Mouse (Mus musculus) regulatory T cell (primary cell): ENCODE data around the gene Ifitm1.
"Not testable (repeated sequence)": the region's sequence is repeated elsewhere in the genome, so short reads cannot be mapped to it uniquely, and the experiment has no call there.

ENCODE experiments used
- in situ Hi-C: fragments of 300-600 bp; cut with MboI, MseI; formaldehyde crosslinking; loops from one replicate; pipeline ENCODE4 v1.15.1; 2025; ENCODE audit warnings: high pct_unique_total_duplicates

Ifitm1 gene

DNA sequence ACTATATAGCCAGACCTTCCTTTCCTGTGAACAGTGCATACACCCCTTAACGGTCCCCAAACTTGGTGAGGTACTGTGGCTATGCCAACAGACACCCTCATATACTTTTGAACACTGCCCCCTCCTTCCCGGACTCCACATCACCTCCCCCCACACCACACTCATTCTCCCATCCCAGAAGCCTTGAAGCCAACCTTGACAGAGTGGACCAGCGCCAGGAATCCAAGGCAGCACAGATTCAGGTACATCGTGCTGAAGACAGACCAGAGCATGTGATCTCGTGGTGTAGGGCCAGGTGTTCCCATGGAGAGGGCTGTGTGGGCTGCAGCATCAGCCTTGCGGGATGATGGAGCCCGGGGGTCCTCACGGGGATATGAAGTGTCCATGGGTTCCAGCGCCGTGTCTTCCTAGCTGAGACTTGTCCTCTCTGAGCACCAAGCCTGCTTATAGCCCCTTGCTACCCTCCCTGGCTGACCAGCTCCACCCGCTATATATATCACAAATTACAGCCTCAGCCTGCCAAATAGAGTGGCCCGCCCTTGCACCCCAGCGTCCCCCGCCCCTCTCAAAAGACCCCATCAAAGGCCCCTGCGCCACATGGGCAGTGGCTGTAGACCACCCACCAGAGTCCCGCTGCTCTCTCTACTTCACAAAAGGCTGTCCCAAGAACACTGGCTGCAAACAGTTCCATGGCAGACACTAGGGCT lies 17.0 kb upstream of the Ifitm1 start, which contains the start of gene Ifitm5:
TSS of gene Ifitm5 (minus strand) at position 468 of the 707 bp plus-strand sequence.
- in situ Hi-C loops: no loop called here

GRCm38 (mm10) chr7:140951051-140951450 lies 16.0 kb upstream of the Ifitm1 start:
- in situ Hi-C loops: no loop called here

GRCm38 (mm10) chr7:140951765-140952164 lies 15.3 kb upstream of the Ifitm1 start:
- in situ Hi-C loops: no loop called here

- in situ Hi-C loops: no loop called here
These were observed 14.6 kb upstream of the Ifitm1 start for GRCm38 (mm10) chr7:140952441-140952840.

- in situ Hi-C loops: no loop called here
These were observed 13.9 kb upstream of the Ifitm1 start for GRCm38 (mm10) chr7:140953133-140953532.

GRCm38 (mm10) chr7:140953800-140954732 lies 13.0 kb upstream of the Ifitm1 start:
- in situ Hi-C loops: no loop called here

GRCm38 (mm10) chr7:140954733-140955071 lies 12.3 kb upstream of the Ifitm1 start:
- in situ Hi-C loops: loop anchor here (5.0 kb wide), 1 partner anchor 93 kb away; no protein-coding TSS in a partner anchor

DNA sequence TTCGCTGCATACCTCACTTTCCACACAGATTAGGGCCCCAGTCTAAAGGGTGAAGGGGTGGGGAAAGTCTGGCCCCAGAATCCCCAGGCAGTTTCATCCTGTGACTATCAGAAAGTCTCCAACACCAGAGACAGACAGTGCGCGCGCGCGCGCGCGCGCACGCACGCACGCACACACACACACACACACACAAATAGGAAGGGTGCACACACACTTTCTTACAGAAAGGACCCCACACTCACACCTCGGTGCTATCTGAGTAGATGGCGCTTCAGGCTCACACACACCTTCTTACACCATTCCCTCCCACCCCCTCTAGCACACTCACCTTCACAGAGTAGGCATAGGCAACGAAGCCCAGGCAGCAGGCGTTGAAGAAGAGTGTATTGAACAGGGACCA lies 11.7 kb upstream of the Ifitm1 start:
- in situ Hi-C loops: loop anchor here (5.0 kb wide), 1 partner anchor 92 kb away; no protein-coding TSS in a partner anchor

- in situ Hi-C loops: loop anchor here (5.0 kb wide), 1 partner anchor 91 kb away; no protein-coding TSS in a partner anchor
These were observed 11.1 kb upstream of the Ifitm1 start, which contains the start of the genes Gm45717 and Ifitm2 for GRCm38 (mm10) chr7:140955758-140956555. TSS of gene Gm45717 (minus strand) at chr7:140955937. TSS of gene Ifitm2 (minus strand) at chr7:140955987.

DNA sequence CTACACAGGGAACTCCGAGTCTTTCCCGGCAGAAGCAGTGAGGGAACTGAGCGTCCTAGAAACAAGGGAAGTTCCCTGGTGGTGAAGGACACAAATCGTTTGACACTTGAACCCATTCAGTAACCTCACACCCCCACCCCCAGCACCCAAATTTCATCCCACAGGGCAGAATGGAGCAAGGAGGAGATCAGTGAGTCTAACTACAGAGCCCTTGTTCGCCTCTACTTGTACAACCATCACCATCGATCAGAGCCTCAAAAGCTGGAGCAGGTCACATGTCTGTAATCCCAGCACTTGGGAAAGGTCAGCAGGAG lies 10.5 kb upstream of the Ifitm1 start:
- in situ Hi-C loops: loop anchor here (5.0 kb wide), 1 partner anchor 91 kb away; no protein-coding TSS in a partner anchor

DNA sequence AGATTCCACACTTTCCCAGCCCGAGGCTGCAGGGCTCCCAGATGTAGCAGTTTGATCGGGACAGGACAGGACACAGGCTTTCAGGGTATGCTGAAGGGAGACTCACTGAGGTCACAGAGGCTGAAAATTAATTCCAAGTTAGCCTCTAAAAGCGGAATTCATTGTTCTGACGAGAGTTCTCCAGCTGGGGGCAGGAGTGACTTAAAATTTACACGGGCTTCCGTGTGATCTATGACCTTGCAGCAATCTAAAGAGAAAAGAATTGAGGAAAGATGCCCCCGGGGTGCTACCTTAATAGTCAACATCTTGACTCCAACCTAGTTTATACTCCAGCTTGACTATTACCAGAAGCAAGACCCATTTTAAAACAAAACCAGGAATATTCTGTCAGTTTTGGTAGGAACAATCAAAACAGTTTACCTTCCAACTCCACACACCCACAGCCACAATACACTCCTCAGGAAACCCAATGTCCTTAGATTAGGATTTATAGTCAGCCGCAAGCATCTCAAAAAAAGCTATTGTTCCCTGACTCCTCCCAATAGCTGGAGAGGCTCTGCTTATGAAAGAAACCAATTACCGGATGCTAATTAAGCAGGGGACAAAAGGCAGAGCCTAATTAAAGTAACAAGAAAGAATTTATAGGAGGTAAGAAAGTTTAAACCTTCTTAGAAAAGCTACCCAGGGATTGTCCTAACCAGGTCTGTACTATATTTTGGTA lies 7.7 kb upstream of the Ifitm1 start:
- in situ Hi-C loops: loop anchor here (5.0 kb wide), 1 partner anchor 88 kb away; no protein-coding TSS in a partner anchor

- in situ Hi-C loops: no loop called here
These were observed 7.0 kb upstream of the Ifitm1 start for GRCm38 (mm10) chr7:140960026-140960425.

DNA sequence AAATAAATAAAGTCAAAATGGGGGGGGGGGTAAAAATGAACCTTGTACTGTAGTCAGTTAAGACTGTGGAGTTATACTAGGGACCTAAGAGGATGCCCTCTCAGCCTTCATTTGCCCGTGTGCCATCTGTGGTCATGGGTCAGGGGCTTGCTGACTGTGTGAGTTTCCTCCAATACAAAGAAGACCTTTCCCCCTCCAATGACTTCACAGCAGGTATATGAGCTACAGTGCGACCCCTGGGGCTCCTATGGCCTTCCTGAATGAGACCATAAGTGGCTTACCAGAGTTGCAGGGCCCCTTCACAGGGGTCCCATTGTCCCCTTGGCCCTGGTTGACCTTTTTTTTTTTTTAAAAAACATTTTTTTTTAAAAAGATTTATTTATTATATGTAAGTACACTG lies 5.6 kb upstream of the Ifitm1 start:
- in situ Hi-C loops: no loop called here

- in situ Hi-C loops: no loop called here
These were observed 4.3 kb upstream of the Ifitm1 start for GRCm38 (mm10) chr7:140962733-140963132.

DNA sequence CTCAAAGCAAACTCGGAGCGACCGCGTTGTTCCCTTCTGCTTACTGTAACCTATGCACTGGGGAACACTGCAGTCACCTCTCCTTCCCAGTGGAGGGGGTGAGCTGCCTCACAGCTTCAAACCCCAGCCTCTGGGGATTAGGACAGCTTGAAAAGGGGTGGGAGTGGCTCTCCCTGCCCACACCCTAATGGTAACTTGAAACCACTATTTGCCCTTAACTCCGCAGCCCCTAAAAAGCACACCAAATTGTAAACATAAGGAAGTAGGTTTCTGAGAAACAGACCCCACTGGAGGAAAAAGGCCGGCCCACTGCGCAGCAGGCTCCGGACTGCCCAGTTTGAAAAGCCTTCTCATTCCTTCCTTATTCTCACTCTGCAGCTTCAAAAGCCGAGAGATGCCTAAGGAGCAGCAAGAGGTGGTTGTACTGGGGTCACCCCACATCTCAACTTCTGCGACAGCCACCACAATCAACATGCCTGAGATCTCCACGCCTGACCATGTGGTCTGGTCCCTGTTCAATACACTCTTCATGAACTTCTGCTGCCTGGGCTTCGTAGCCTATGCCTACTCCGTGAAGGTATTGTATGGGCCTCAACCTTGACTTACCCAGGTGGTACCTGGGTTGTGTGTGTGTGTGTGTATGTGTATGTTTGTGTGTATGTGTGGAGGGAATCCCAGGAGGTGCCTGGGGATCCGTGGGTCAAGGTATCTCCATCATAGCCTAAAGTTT lies 1.0 kb downstream of the Ifitm1 start:
- in situ Hi-C loops: no loop called here

DNA sequence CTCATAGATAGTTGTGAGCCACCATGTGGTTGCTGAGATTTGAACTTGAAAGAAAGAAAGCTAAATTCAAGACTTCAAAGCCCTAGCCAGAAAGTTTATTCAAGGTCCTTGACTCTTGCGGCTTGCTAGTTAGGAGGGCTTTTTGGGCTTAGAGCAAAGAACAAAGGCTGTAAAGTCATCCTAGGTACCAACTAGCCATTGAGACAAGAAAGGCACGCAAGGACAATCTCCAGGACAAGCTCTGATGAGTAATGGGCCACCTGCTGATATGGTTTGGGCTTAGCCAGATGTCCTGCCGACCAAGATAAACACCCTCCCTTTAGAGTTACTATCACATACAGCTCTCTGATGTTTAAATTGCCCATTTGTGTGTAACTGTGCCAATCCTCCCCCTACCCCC lies 1.7 kb downstream of the Ifitm1 start:
- in situ Hi-C loops: not testable (repeated sequence)

DNA sequence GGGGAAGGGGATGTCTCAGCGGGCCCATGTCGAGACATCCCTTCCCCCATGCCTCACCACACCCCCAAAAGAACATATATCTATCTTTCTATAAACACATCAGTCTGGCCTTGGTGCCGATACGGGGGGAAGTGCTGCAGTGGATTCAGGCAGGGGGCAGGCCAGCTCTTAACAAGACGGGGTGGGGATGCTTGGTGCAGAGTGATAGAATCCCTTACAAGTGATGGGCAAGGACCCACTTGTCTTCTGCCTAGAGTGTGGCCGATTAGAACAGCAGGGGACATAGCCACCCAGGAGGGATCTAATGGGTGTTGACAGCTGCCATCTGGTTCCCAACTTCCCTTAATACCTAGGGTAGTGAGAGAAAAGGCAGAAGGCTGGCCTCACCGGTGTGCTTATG lies 3.9 kb downstream of the Ifitm1 start:
- in situ Hi-C loops: no loop called here

DNA sequence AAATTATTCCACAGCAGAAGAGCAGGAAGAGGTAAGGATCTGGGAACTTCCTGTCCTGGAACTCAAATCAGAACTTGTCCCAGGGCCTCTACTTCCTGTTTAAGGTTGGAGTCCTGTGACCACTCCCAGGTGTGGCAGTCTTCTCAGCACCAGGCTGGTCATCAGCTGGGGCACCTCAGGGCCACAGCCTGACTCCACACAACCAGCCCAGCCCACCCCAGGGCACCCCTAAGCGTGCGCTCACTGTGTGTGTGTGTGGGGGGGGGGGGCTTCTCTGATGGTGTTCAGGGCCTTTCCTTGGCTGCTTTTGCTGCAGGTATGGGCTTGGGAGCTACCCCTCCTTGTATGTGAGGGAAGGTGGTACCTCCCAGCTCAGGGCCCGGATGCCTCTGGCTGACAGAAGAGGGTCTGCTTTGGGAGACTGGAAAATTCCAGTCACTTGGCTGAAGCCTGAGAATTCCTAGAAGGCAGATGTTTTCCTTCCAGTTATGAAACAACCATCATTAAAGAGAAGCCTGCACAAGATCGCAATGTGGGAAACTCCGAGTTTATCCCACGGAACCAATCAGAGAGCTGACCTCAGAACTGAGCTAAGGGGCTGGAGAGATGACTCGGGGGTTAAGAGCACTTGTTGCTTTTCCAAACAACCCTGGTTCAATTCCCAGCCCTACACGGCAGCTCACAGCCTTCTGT lies 4.6 kb downstream of the Ifitm1 start:
- in situ Hi-C loops: no loop called here

DNA sequence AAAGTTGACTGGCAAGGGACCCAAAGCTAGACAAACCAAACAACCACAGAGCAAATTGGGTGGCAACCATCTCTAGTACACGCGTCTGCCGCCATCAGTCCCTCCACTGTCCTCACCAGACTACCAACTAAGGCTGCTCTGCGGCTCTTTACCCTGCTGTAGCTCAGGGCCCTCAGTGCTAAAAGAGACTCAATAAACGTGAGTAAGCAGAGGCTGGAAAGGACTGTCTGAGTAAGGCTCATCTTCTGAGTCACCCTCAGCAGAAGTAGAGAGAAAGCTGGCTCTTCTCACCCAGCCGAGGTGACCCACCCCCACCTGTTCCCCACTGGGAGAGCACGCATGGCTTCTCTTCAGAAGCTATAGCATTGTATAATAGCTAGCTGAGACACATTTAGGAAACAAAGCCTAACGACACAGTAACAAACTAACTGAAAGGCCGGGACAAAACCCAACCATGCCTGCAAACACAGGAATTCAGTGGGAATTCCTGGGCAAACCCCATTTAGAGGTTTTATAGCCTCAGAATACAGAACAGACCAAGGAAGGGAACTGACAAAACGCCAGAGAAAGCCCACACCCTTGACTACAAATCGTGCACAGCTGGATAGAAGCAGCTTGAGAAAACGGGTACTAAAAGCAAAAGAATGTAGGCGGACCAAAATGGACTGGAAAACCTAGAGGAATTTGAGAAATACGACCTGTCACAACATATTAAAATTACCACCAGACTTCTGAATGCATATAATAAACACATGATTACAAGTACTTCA lies 6.6 kb downstream of the Ifitm1 start:
- in situ Hi-C loops: no loop called here
